Mouse (Mus musculus) duodenum, adult 2 months (tissue): ENCODE measurements around the gene Clec4b1. TPM values are rescaled to one million over a fixed set of nuclear protein-coding genes. Genes with fewer than 3 reads are reported as not detected.

Experiments used
- polyA plus RNA-seq: library from polyadenylated mRNA; depleted of rRNA; stranded (reverse); fragments of >200 nt; gene quantifications from 2 replicates; pipeline ENCODE4 v1.2.3, GENCODE M21; 2012; ENCODE audit warnings: low replicate concordance; rRNA removed

Clec4b1 gene
- polyA plus RNA-seq = not detected in 2 replicates

DNA sequence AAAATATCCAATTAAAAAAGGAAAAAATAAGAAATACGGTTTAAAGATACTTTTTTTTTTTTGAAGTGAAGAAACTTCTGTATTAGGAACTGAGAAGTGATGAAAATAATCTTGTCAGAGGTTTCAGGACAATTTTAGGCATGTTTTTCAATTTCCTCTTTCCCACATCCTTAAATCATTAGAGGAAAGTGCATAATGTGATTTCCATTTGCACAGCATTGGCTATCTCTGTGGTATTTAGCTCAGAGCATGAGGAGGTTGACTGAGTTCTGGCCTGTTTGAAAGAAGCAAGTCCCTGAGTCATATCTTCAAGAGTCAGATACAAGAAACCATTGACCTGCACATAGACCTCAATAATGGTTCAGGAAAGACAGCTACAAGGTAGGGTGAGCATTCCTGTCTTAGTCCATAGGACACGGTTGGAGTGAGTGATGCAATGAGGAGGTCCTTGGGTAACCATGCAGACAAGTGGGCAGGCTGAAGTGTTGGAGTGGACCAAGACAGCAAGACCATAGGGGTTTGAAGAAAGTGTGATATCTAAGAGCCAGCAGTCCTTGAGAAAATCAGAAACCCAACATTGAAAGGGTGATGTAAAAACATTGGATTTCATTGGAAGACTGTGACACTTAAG, at the start of gene Clec4b1:
Gene Clec4b1 (plus strand): TSS at position 221 of the 631 bp plus-strand sequence.

DNA sequence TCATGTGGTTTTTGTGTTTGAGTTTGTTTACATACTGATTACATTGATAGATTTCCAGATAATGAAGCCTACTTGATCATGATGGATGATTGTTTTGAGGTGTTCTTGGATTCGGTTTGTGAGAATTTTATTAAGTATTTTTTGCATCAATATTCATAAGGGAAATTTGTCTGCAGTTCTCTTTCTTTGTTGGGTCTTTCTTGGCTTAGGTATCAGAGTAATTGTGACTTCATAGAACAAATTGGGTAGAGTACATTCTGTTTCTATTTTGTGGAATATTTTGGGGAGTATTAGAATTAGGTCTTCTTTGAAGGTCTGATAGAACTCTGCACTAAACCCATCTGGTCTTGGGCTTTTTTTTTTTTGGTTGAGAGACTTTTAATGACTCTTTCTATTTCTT, 56.4 kb downstream of the Clec4b1 start, which contains the start of gene Clec4a2:
Gene Clec4a2 (plus strand): TSS at position 301 of the 400 bp plus-strand sequence.

Other genes starting within 250 kb of the Clec4b1 start
- 0.83 and 0.96 TPM in 2 replicates for gene Slc2a3, start 248.3 kb upstream of the Clec4b1 start, polyA plus RNA-seq
- 6.4 and 7.7 TPM in 2 replicates for gene Foxj2, start 230.0 kb upstream of the Clec4b1 start, polyA plus RNA-seq
- gene C3ar1, start 193.8 kb upstream of the Clec4b1 start, polyA plus RNA-seq = 0.72 and 0.76 TPM in 2 replicates
- gene Necap1, start 175.5 kb upstream of the Clec4b1 start, polyA plus RNA-seq = 8.1 and 9.1 TPM in 2 replicates
- gene Clec4a1, start 128.1 kb upstream of the Clec4b1 start, polyA plus RNA-seq = 0.56 and 0.90 TPM in 2 replicates
- 0.11 and 0.26 TPM in 2 replicates for gene Clec4a3, start 97.4 kb upstream of the Clec4b1 start, polyA plus RNA-seq
- gene Clec4a4, start 59.6 kb upstream of the Clec4b1 start, polyA plus RNA-seq = 0.13 and 0.15 TPM in 2 replicates
- 0.19 and 1.7 TPM in 2 replicates for gene Clec4a2, start 56.5 kb downstream of the Clec4b1 start, polyA plus RNA-seq
- not detected in 2 replicates for gene Clec4b2, start 122.9 kb downstream of the Clec4b1 start, polyA plus RNA-seq
- 0.42 and 0.52 TPM in 2 replicates for gene Clec4n, start 179.9 kb downstream of the Clec4b1 start, polyA plus RNA-seq
- not detected in 2 replicates for gene Clec4d, start 212.1 kb downstream of the Clec4b1 start, polyA plus RNA-seq
- gene Clec4e, start 239.9 kb downstream of the Clec4b1 start, polyA plus RNA-seq = not detected in 2 replicates